In the genomic region with DNA sequence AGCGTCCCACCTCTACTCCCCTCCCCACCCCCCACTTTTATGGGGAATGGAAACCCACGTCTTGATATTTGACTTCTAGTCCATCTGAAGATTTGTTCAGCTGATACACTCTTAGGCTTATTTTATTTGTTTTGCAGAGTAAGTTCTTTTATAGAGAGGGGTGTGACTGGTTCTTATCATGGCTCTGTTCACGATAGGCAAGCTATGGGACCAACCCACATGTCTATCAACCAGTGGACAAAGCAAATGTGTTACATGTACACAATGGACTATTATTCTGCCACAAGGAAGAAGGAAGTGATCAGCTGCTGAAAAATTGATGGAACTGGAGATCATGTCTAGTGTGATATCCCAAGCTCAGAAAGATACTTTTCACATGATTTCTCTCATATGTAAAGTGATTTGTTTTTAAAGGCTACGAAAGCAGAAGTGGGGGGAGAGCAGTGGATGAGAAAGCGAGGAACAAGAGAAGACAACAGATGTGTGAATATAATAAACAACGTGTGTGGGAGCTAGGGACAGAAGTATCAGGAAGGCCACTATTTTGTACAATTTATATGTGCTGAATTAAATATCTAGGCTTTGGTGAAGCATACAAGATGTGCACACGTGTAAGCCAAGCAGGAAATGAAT, we compare ENCODE assay signal across 27 mouse cellular contexts. TPM values are rescaled to one million over a fixed set of nuclear protein-coding genes. Genes with fewer than 3 reads are reported as not detected.
DNase-seq lines count a peak whose midpoint lies in the region; ATAC-seq and TF ChIP-seq lines count a peak whose summit lies in the region.
"Had no signal": no experiment of that assay in that cellular context is flagged by ENCODE, and none has a peak within 500 bp of the region (broad histone marks: within the 10 kb centered on the region; RNA-seq: fewer than 3 reads in every experiment).

No protein-coding gene starts in this region.

- H3K4me2 ChIP-seq in stomach, embryonic 14.5 days (replicated peaks; ENCODE audit: low read depth, low read length), result no peak overlapping the region
- H3K4me2 ChIP-seq: forebrain, embryonic 13.5 days; heart, embryonic 11.5 days; hindbrain, embryonic 13.5 days; lung, embryonic 15.5 days; midbrain, embryonic 15.5 days; neural tube, embryonic 15.5 days had no signal

- no peaks in the 10 kb centered on the region for H3K9me3 ChIP-seq in stomach, embryonic 14.5 days (ENCODE audit: control insufficient read depth, low read depth, low read length)
- H3K9me3 ChIP-seq: forebrain, embryonic 13.5 days; hindbrain, embryonic 13.5 days; lung, embryonic 15.5 days; midbrain, embryonic 15.5 days; neural tube, embryonic 15.5 days had no signal

- intact Hi-C loops in heart, adult 2 months (cut with DNase I), result no loop called here
- intact Hi-C loops in heart, postnatal 36 days (cut with DNase I), result no loop called here

- TF ChIP-seq POLR2A in heart, adult 2 months (IDR thresholded peaks at IDR 0.05; ENCODE audit: insufficient read depth, low read depth, low read length), result no peak

- no peaks in the 10 kb centered on the region for H3K79me2 ChIP-seq in heart, adult 2 months (replicated peaks; ENCODE audit: control insufficient read depth, insufficient read depth, low read length)

- peak; percentile 61 for DNase-seq in heart, adult 11 months
- no peak for DNase-seq in heart, adult 2 months
- DNase-seq in large intestine, adult 2 months (ENCODE audit: low read depth, low spot score), result peak; percentile 60
- DNase-seq in right cerebral cortex, postnatal 10 days (ENCODE audit: low spot score in 2 of 2), result no peak
- DNase-seq in heart, postnatal 36 days, result no peak
- no peak for DNase-seq in lung, adult 18-20 months
- DNase-seq: adrenal gland, postnatal 10 days; cerebellum, adult 11 months; cerebellum, adult 9-10 months; cerebellum, postnatal 36 days; gastrocnemius, postnatal 10 days; heart, postnatal 4 days; kidney, adult 8-10 months; kidney, postnatal 10 days; layer of hippocampus, adult 9-11 months; liver; lung, postnatal 4 days; right cerebral cortex, adult 18-20 months had no signal

- H3K4me3 ChIP-seq in heart, adult 2 months, result no peak overlapping the region
- H3K4me3 ChIP-seq in stomach, embryonic 14.5 days (ENCODE audit: low read depth, low read length), result no peak overlapping the region
- H3K4me3 ChIP-seq: forebrain, embryonic 13.5 days; hindbrain, embryonic 13.5 days; lung, embryonic 15.5 days; midbrain, embryonic 15.5 days; neural tube, embryonic 15.5 days had no signal

- H3K9ac ChIP-seq in heart, adult 2 months (ENCODE audit: low read depth, low read length), result no peak overlapping the region
- no peak overlapping the region for H3K9ac ChIP-seq in stomach, embryonic 14.5 days (replicated peaks; ENCODE audit: low read depth, low read length)
- H3K9ac ChIP-seq: forebrain, embryonic 13.5 days; hindbrain, embryonic 13.5 days; liver, embryonic 14.5 days; lung, embryonic 15.5 days; midbrain, embryonic 15.5 days; neural tube, embryonic 15.5 days had no signal

- ATAC-seq in stomach, embryonic 14.5 days (ENCODE audit: insufficient number of reproducible peaks, insufficient read depth, low FRiP score, low read depth), result peak; percentile 84
- ATAC-seq: forebrain, embryonic 13.5 days; midbrain, embryonic 15.5 days; Patski had no signal

- H3K27ac ChIP-seq in heart, adult 2 months, result no peak overlapping the region
- H3K27ac ChIP-seq in stomach, embryonic 14.5 days (ENCODE audit: low read length), result no peak overlapping the region
- H3K27ac ChIP-seq: forebrain, embryonic 13.5 days; hindbrain, embryonic 13.5 days; liver, embryonic 14.5 days; lung, embryonic 15.5 days; midbrain, embryonic 15.5 days; neural tube, embryonic 15.5 days had no signal

- no peak for TF ChIP-seq CTCF in heart, adult 2 months (IDR thresholded peaks at IDR 0.05)

- no peaks in the 10 kb centered on the region; the same call in 1 of the 2 replicates for H3K36me3 ChIP-seq in heart, adult 2 months (ENCODE audit: control insufficient read depth, insufficient read depth, low read length)
- no peaks in the 10 kb centered on the region for H3K36me3 ChIP-seq in stomach, embryonic 14.5 days (ENCODE audit: control insufficient read depth, insufficient read depth, low read length)
- H3K36me3 ChIP-seq: hindbrain, embryonic 13.5 days; lung, embryonic 15.5 days; midbrain, embryonic 15.5 days; neural tube, embryonic 15.5 days had no signal

- TF ChIP-seq EP300 in heart, adult 2 months (IDR thresholded peaks at IDR 0.05; ENCODE audit: insufficient read depth, low read depth, low read length), result no peak

- peaks cover 4% of the 10 kb centered on the region for H3K4me1 ChIP-seq in heart, adult 2 months (ENCODE audit: control insufficient read depth, insufficient read depth, low read length)
- no peaks in the 10 kb centered on the region for H3K4me1 ChIP-seq in stomach, embryonic 14.5 days (ENCODE audit: control insufficient read depth, insufficient read depth, low read length)
- H3K4me1 ChIP-seq: forebrain, embryonic 13.5 days; hindbrain, embryonic 13.5 days; midbrain, embryonic 15.5 days; neural tube, embryonic 15.5 days had no signal

- H3K27me3 ChIP-seq in heart, adult 2 months (ENCODE audit: control insufficient read depth, insufficient read depth, low read length), result no peaks in the 10 kb centered on the region
- H3K27me3 ChIP-seq in stomach, embryonic 14.5 days (ENCODE audit: control insufficient read depth, insufficient read depth, low read length), result no peaks in the 10 kb centered on the region
- H3K27me3 ChIP-seq: forebrain, embryonic 13.5 days; hindbrain, embryonic 13.5 days; lung, embryonic 15.5 days; midbrain, embryonic 15.5 days; neural tube, embryonic 15.5 days; Patski had no signal

- WGBS in heart, adult 2 months, result 52% methylated on average over 7 of the region's 7 CpGs
- 26% methylated on average over 7 of the region's 7 CpGs for WGBS in large intestine, adult 2 months
- WGBS in stomach, embryonic 14.5 days, result 69% methylated on average over 7 of the region's 7 CpGs

RNA-seq across cellular contexts. Expression of a gene that starts 14.7 kb away (rescaled TPM):
- total RNA-seq in heart, adult 2 months (2021), result 10 to 100 TPM; 13.1 to 16.5 TPM
- polyA plus RNA-seq in heart, adult 2 months (2012; rRNA removed), result 2.8 and 6.4 TPM in 2 replicates
- polyA plus RNA-seq in large intestine, adult 2 months (2012; rRNA removed), result 1.9 and 7.2 TPM in 2 replicates
- polyA plus RNA-seq in stomach, embryonic 14.5 days (2014; fragmentation: Nextera tagmentation; extraction: Ambion mirVana), result 22.8 and 24.0 TPM in 2 replicates
- 10 to 100 TPM; 13.7 to 14.0 TPM for total RNA-seq in heart, postnatal 36 days (2021)

Comparison
In these comparisons a context has a peak if more than half of its experiments do, and no peak if none do; other contexts are left out.
1. DNase-seq: peak in heart, adult 11 months (single experiment) and large intestine, adult 2 months (single experiment); none in heart, adult 2 months (0 of 2), right cerebral cortex, postnatal 10 days (0 of 2), heart, postnatal 36 days (0 of 2) and lung, adult 18-20 months (0 of 2).